Mouse (Mus musculus): ENCODE data around the gene Sdr39u1. TPM values are rescaled to one million over a fixed set of nuclear protein-coding genes. Genes with fewer than 3 reads are reported as not detected.
A peak's percentile ranks its signal among the peaks of the same experiment; 100 is the strongest.

The Sdr39u1 gene
- total RNA-seq, 2 experiments from 2014 or later, result 6.9 to 18.2 TPM

DNA sequence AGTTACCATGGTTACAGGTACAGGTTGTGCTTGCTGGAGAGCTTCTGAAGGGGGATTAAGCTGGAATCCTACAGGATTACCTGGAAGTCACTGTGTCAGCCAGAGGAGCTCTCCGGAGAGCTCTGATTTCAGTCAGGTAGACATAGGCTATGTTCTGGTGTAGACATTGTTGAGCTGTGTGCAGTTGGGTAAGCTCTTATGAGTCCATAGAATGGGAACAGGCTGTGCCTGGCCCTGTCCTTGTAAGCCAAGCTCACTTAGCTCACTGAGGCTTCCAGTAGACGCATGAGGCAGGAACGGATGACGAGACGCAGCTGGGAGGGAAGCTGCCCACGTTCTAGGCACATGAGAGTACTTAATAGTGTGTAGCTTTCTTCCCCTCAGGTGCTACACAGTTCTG, 37.9 kb downstream of the Sdr39u1 start:
- no peak for ATAC-seq (replicated peaks; ENCODE audit: poor library complexity)

DNA sequence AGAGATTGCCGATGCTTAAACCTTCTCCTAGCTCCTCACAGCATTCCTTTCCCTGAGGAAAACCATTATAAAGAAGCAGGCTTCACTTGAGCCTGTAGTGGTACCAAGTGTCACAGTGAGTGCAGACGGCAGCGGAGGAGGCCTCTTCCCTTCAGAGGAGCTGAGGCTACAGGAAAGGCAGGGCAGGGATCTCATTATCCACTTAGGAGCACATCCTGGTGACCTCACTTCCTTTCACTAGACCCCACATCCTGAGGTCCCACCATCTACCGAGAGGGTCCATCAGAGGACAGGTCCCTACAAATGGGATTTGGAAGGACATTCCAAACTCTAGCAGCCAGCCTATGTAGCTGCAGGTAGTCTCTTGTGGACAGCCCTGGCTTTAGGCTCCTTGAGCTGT, 42.5 kb downstream of the Sdr39u1 start:
- no peak for ATAC-seq (replicated peaks; ENCODE audit: poor library complexity)

DNA sequence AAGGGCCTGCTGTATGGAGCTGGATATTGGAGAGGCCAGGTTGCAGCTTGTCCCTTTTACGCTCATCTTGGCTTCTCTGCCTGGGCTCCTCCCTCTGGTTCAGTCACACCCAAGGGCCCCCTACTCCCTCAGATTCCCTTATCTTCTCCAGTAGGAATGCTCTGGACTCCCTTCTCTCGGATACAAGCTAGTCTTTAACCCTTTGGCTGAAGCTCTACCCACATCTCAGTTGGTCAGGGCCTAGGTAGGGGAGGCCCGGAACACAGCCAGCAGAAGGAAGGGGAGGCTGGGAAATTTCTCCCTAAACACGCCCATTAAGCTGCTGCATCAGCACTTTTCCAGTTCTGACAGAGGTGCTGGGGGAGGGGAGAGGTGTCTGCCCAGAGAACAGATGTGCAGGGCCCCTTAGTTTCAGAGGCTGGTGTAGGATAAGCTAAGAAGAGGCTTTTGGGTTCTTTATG, 45.0 kb downstream of the Sdr39u1 start:
- ATAC-seq (replicated peaks; ENCODE audit: poor library complexity), result no peak

DNA sequence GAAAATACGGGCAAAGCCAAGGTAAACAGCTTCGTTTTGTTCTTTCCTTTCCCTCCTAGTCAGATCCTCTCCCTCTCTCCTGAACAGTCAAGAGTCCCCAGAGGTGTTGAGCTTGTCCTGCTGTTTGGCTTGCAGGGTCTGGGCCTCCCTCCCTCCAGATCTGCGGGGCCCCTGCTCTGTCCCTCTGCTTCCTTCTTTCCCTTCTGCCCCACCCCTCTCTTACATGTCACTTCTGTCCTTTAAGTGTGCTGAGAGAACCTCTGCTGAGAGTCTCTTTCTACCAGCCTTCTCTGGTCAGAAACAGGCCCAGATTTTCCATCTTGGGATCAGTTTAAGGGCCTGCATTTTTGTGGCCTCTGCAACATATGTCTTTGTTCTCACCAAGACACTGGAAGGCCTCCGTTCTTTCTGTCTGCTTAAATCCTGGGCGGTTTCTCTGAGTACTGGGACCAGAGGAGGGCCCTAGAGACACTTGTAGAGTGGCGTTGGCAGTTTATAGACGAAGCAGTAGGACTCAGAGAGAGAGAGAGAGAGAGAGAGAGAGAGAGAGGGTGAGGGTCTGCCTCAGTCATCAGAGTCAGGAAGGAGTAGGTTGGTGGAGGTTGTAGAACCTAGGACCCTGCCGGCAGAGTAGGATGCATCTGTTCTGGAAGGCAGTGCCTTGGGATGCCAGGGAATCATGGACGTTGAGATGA, 45.5 kb downstream of the Sdr39u1 start:
- ATAC-seq (replicated peaks; ENCODE audit: poor library complexity), result peak; percentile 82

DNA sequence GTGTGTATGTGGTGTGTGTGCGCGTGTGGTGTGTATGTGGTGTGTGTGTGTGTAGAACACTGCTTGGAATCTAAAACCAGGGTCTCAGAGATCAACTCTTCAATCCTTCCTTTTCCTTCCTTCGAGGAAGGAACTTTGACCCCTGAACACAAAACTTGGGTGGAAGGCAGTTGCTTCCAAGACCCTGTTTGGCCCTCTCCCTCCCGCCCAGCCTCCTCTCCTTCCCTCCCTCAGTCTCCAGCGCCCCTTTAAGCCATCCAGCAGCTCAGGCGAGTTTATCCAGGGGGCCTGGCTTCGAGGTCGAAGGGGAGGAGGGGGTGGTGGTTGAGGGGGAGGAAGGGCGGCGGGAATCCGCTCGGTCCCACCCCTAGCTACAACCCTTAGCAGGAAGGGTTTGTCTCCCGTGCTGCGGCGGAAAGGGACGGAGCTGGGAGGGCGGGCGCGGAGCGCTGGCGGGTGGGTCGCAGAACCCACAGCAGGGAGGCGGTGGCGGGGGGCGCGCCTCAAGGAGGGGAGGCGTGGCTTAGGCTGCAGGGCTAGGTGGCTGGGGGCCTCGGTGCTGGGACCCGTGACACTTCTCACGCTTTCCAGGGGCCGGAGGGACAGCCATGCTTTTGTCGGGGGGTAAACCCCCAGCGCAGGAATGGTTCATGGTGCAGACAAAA, 46.3 kb downstream of the Sdr39u1 start, which contains the start of gene Nynrin:
Gene Nynrin (plus strand): TSS at position 390 of the 665 bp plus-strand sequence.
- ATAC-seq (replicated peaks; ENCODE audit: poor library complexity), result peak; percentile 75

DNA sequence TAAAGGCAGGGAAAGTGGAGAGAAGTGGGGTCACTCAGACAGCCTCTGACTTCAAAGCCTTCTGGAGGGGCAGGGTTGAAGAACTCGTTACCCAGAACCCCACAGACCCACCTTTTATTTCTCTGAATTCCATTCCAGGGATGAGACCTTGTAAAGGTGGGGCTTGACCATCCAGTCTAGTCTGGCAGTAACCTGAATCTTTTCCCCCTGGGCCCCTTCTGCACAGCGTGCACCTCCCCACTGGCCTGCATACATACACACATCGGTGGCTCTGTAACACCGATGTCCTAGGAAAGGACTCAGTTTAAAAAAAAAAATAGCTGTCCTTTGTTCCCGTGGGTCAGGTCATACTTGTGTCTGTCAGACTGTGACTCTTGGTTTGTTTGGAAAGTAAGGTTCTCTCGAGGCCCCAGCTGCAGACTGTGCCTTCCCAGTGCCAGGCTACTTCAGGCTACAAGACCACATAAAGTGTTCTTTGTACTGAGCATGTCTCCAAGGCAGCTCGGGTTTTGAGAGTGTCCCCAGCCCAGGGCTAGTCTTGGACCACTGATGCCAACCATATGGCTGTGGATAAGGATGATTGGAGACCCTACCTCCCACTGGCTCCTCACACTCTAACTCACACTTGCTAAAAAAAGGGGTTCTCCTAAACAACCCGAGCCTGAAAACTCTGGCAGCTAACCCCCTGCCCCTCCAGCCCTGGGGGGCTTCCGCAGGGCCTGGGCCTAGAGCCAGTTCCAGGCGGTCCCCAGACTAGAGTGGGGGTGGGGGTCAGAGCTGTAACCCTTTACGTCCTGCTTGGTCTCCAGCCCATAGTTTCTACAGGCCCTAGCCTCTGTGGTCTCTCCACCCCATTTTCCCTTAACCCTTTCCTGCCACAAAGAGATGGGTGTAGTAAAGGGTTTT, 47.2 kb downstream of the Sdr39u1 start:
- ATAC-seq (replicated peaks; ENCODE audit: poor library complexity), result no peak

DNA sequence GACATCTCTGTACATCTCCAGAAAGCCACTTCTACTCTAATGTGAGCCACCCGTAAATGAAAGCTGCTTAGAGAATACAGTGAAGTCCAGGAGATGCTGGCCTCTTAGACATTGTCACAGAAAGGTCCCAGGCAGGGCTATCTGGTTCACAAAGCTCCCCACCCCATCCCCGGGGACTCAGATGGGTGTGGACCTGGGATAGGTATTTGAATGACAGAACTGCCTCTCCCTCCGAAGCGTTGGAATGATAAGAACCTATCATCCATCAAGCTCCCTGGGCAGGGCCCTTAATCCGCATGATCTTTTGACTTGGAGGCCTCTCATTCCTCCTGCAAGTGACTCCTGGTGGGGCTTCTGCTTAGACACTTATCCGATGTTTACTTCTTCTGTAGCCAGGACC, 49.2 kb downstream of the Sdr39u1 start:
- ATAC-seq (replicated peaks; ENCODE audit: poor library complexity), result no peak

Other genes starting within 250 kb of the Sdr39u1 start
- gene Mdp1, start 239.8 kb downstream of the Sdr39u1 start, total RNA-seq (2015), result 19.3 and 21.4 TPM in 2 replicates
- 21.7 and 22.4 TPM in 2 replicates for gene Mdp1, start 239.8 kb downstream of the Sdr39u1 start, total RNA-seq (2017)
- 29.4 and 36.0 TPM in 2 replicates for gene Gmpr2, start 228.4 kb downstream of the Sdr39u1 start, total RNA-seq (2015)
- gene Gmpr2, start 228.4 kb downstream of the Sdr39u1 start, total RNA-seq (2017), result 38.1 and 39.5 TPM in 2 replicates
- gene Nedd8, start 228.2 kb downstream of the Sdr39u1 start, total RNA-seq (2015), result 491 and 506 TPM in 2 replicates
- 258 and 288 TPM in 2 replicates for gene Nedd8, start 228.2 kb downstream of the Sdr39u1 start, total RNA-seq (2017)
- 19.4 and 23.1 TPM in 2 replicates for gene Tinf2, start 218.5 kb downstream of the Sdr39u1 start, total RNA-seq (2015)
- 17.7 and 26.3 TPM in 2 replicates for gene Tinf2, start 218.5 kb downstream of the Sdr39u1 start, total RNA-seq (2017)
- 0.35 and 0.61 TPM in 2 replicates for gene Tgm1, start 186.4 kb downstream of the Sdr39u1 start, total RNA-seq (2015)
- 0.20 and 1.1 TPM in 2 replicates for gene Tgm1, start 186.4 kb downstream of the Sdr39u1 start, total RNA-seq (2017)
- 8.7 and 14.0 TPM in 2 replicates for gene Rabggta, start 178.0 kb downstream of the Sdr39u1 start, total RNA-seq (2015)
- gene Rabggta, start 178.0 kb downstream of the Sdr39u1 start, total RNA-seq (2017), result 12.6 and 14.0 TPM in 2 replicates
- 45.7 and 50.9 TPM in 2 replicates for gene Dhrs1, start 154.6 kb downstream of the Sdr39u1 start, total RNA-seq (2015)
- 11.5 and 30.2 TPM in 2 replicates for gene Dhrs1, start 154.6 kb downstream of the Sdr39u1 start, total RNA-seq (2017)
- gene Nop9, start 154.6 kb downstream of the Sdr39u1 start, total RNA-seq (2015), result 25.6 and 26.5 TPM in 2 replicates
- 27.8 and 32.2 TPM in 2 replicates for gene Nop9, start 154.6 kb downstream of the Sdr39u1 start, total RNA-seq (2017)
- gene Cideb, start 141.8 kb downstream of the Sdr39u1 start, total RNA-seq (2015), result 0.20 and 0.77 TPM in 2 replicates
- 0.51 TPM in 1 of 2 replicates, not detected in the other for gene Cideb, start 141.8 kb downstream of the Sdr39u1 start, total RNA-seq (2017)
- 0.39 and 0.44 TPM in 2 replicates for gene Ltb4r2, start 138.9 kb downstream of the Sdr39u1 start, total RNA-seq (2015)
- 0.47 and 0.62 TPM in 2 replicates for gene Ltb4r2, start 138.9 kb downstream of the Sdr39u1 start, total RNA-seq (2017)
- gene Ltb4r1, start 134.3 kb downstream of the Sdr39u1 start, total RNA-seq (2015), result 18.5 and 19.9 TPM in 2 replicates
- 31.4 and 42.4 TPM in 2 replicates for gene Ltb4r1, start 134.3 kb downstream of the Sdr39u1 start, total RNA-seq (2017)
- 0.05 TPM in 1 of 2 replicates, not detected in the other for gene Adcy4, start 116.2 kb downstream of the Sdr39u1 start, total RNA-seq (2015)
- not detected in 2 replicates for gene Adcy4, start 116.2 kb downstream of the Sdr39u1 start, total RNA-seq (2017)
- 116 and 152 TPM in 2 replicates for gene Ripk3, start 111.4 kb downstream of the Sdr39u1 start, total RNA-seq (2015)
- gene Ripk3, start 111.4 kb downstream of the Sdr39u1 start, total RNA-seq (2017), result 25.3 and 49.9 TPM in 2 replicates
- gene Nfatc4, start 77.1 kb downstream of the Sdr39u1 start, total RNA-seq (2015), result not detected in 2 replicates
- gene Nfatc4, start 77.1 kb downstream of the Sdr39u1 start, total RNA-seq (2017), result not detected in 2 replicates
- gene Nynrin, start 46.3 kb downstream of the Sdr39u1 start, total RNA-seq (2015), result 2.8 and 3.9 TPM in 2 replicates
- gene Nynrin, start 46.3 kb downstream of the Sdr39u1 start, total RNA-seq (2017), result 1.9 and 2.7 TPM in 2 replicates
- 0.17 TPM in 1 of 2 replicates, not detected in the other for gene Cbln3, start 15.9 kb downstream of the Sdr39u1 start, total RNA-seq (2015)
- 0.07 TPM in 1 of 2 replicates, not detected in the other for gene Cbln3, start 15.9 kb downstream of the Sdr39u1 start, total RNA-seq (2017)
- gene Khnyn, start 15.3 kb downstream of the Sdr39u1 start, total RNA-seq (2015), result 4.6 and 6.1 TPM in 2 replicates
- gene Khnyn, start 15.3 kb downstream of the Sdr39u1 start, total RNA-seq (2017), result 14.3 and 15.3 TPM in 2 replicates
- gene Cma1, start 44.4 kb upstream of the Sdr39u1 start, total RNA-seq (2015), result not detected in 2 replicates
- gene Cma1, start 44.4 kb upstream of the Sdr39u1 start, total RNA-seq (2017), result not detected in 2 replicates
- gene Cma2, start 50.7 kb upstream of the Sdr39u1 start, total RNA-seq (2015), result not detected in 2 replicates
- gene Cma2, start 50.7 kb upstream of the Sdr39u1 start, total RNA-seq (2017), result not detected in 2 replicates
- gene Mcpt1, start 117.7 kb upstream of the Sdr39u1 start, total RNA-seq (2015), result not detected in 2 replicates
- gene Mcpt1, start 117.7 kb upstream of the Sdr39u1 start, total RNA-seq (2017), result not detected in 2 replicates
- not detected in 2 replicates for gene Mcpt9, start 130.2 kb upstream of the Sdr39u1 start, total RNA-seq (2015)
- not detected in 2 replicates for gene Mcpt9, start 130.2 kb upstream of the Sdr39u1 start, total RNA-seq (2017)
- gene Mcpt2, start 141.7 kb upstream of the Sdr39u1 start, total RNA-seq (2015), result not detected in 2 replicates
- gene Mcpt2, start 141.7 kb upstream of the Sdr39u1 start, total RNA-seq (2017), result not detected in 2 replicates
- gene Mcpt4, start 162.0 kb upstream of the Sdr39u1 start, total RNA-seq (2015), result not detected in 2 replicates
- not detected in 2 replicates for gene Mcpt4, start 162.0 kb upstream of the Sdr39u1 start, total RNA-seq (2017)
- 83.3 and 112 TPM in 2 replicates for gene Mcpt8, start 185.0 kb upstream of the Sdr39u1 start, total RNA-seq (2015)
- gene Mcpt8, start 185.0 kb upstream of the Sdr39u1 start, total RNA-seq (2017), result 23.6 and 30.6 TPM in 2 replicates
- gene Ctsg, start 202.3 kb upstream of the Sdr39u1 start, total RNA-seq (2015), result 4,330 and 4,812 TPM in 2 replicates
- gene Ctsg, start 202.3 kb upstream of the Sdr39u1 start, total RNA-seq (2017), result 4,060 and 4,327 TPM in 2 replicates
- gene Gzme, start 220.3 kb upstream of the Sdr39u1 start, total RNA-seq (2015), result not detected in 2 replicates
- gene Gzme, start 220.3 kb upstream of the Sdr39u1 start, total RNA-seq (2017), result not detected in 2 replicates
- 0.37 TPM in 1 of 2 replicates, not detected in the other for gene Gzmd, start 232.3 kb upstream of the Sdr39u1 start, total RNA-seq (2015)
- gene Gzmd, start 232.3 kb upstream of the Sdr39u1 start, total RNA-seq (2017), result not detected in 2 replicates